Mouse (Mus musculus) stomach, embryonic 15.5 days (tissue): Measurements from ENCODE around the gene Eml1. TPM values are rescaled to one million over a fixed set of nuclear protein-coding genes. Genes with fewer than 3 reads are reported as not detected.
A peak's percentile ranks its signal among the peaks of the same experiment; 100 is the strongest.

Source experiments
- ATAC-seq: fragments of 200-750 bp; cut with Nextera tagmentation; 2 replicates; pipeline ENCODE4 v1.8.0; 2017; ENCODE audit warnings: low read depth, moderate number of reproducible peaks, moderate TSS enrichment; ENCODE audit not compliant: insufficient read depth, low FRiP score
- H3K27ac ChIP-seq: fragments of 300-500 bp; sonication (generic); 2 replicates; pipeline ENCODE4 v1.5.1; 2015; ENCODE audit warnings: mild to moderate bottlenecking, inconsistent platforms
- H3K27me3 ChIP-seq: fragments of 300-500 bp; sonication (generic); replicated peaks from 2 replicates; pipeline ENCODE4 v1.6.1; 2015; ENCODE audit warnings: inconsistent platforms
- H3K36me3 ChIP-seq: fragments of 300-500 bp; sonication (generic); 2 replicates; pipeline ENCODE4 v1.6.1; 2015; ENCODE audit warnings: inconsistent platforms
- H3K4me1 ChIP-seq: fragments of 300-500 bp; sonication (generic); 2 replicates; pipeline ENCODE4 v1.6.1; 2015; ENCODE audit warnings: inconsistent platforms
- H3K4me2 ChIP-seq: fragments of 300-500 bp; sonication (generic); 2 replicates; pipeline ENCODE4 v1.6.1; 2015; ENCODE audit warnings: mild to moderate bottlenecking, inconsistent platforms
- H3K4me3 ChIP-seq: fragments of 300-500 bp; sonication (generic); replicated peaks from 2 replicates; pipeline ENCODE4 v1.5.1; 2015; ENCODE audit warnings: inconsistent platforms
- H3K9ac ChIP-seq: fragments of 300-500 bp; sonication (generic); 2 replicates; pipeline ENCODE4 v1.6.1; 2015; ENCODE audit warnings: inconsistent platforms
- H3K9me3 ChIP-seq: fragments of 300-500 bp; sonication (generic); 2 replicates; pipeline ENCODE4 v1.6.1; 2016; ENCODE audit warnings: inconsistent platforms
- WGBS: fragments of 180-500 bp; shearing (Covaris S2); methylation state at CpG from one replicate; pipeline ENCODE4 v1.1.7; 2015; 5-methylcytosine and 5-hydroxymethylcytosine counted together
- polyA plus RNA-seq: library from polyadenylated mRNA; unstranded; fragments of >200 nt; fragmentation: Nextera tagmentation; extraction: Ambion mirVana; gene quantifications from 2 replicates; pipeline ENCODE4 v1.2.1, GENCODE M21; 2015

Gene Eml1
- polyA plus RNA-seq, 1 experiment from 2014 or later = 67.6 TPM

DNA sequence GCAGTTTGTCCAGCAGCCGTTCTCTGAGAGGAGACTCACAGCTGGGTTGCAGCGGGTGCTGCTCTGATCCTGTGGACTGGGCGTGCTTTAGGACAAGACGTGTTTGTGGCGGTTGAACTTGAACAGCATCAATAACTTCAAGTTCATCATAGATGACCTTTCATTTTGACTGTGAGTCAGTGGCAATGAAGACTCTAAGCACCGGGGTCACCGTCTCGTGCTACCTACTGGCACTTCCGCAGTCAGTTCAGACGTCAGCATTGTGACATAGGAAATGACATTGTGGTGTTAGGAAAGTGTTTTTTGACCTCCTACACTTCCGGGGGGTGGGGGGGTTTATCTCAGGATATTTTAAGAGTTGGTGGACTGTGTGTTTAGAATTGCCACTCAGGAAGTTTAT is 79.2 kb downstream of the Eml1 start:
- Histone ChIP-seq H3K4me3 (no peak overlapping the region), H3K4me1 (peaks cover 6% of the 10 kb centered on the region; the same call in 1 of the 2 replicates), H3K27ac (no peak overlapping the region), H3K9me3 (no peaks in the 10 kb centered on the region), H3K36me3 (no peaks in the 10 kb centered on the region), H3K27me3 (no peaks in the 10 kb centered on the region), H3K9ac (no peak overlapping the region), H3K4me2 (no peak overlapping the region)
- ATAC-seq = no peak
- WGBS = 68% methylated on average over 11 of the region's 11 CpGs

DNA sequence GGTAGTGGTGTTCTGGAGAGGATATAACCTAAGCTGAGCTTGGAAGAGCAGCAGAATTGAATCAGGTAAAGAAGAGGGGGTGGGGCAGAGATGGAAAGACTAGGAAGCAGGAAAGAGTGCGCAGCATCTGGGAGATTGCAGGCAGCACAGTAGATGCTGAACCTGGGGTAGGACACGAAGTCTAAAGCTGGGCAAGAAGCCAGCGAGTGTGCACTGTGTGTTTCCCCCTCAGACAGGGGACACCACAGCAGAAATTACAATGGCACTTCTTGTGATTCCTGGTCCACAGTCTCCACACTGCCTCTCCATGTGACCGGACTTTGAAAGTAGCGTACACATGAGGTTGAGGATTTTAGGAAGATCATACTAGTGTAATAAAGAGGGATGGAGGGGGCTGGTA is 79.8 kb downstream of the Eml1 start:
- ATAC-seq = no peak
- H3K4me1 ChIP-seq = 0 out of 2 replicates have a peak, but pooled peaks cover 5% of the 10 kb centered on the region
- H3K4me2 ChIP-seq = no peak overlapping the region
- no peaks in the 10 kb centered on the region for H3K27me3 ChIP-seq
- H3K9me3 ChIP-seq = no peaks in the 10 kb centered on the region
- H3K9ac ChIP-seq = no peak overlapping the region
- no peak overlapping the region for H3K27ac ChIP-seq
- H3K4me3 ChIP-seq = no peak overlapping the region
- 54% methylated on average over 5 of the region's 5 CpGs for WGBS
- H3K36me3 ChIP-seq = no peaks in the 10 kb centered on the region

DNA sequence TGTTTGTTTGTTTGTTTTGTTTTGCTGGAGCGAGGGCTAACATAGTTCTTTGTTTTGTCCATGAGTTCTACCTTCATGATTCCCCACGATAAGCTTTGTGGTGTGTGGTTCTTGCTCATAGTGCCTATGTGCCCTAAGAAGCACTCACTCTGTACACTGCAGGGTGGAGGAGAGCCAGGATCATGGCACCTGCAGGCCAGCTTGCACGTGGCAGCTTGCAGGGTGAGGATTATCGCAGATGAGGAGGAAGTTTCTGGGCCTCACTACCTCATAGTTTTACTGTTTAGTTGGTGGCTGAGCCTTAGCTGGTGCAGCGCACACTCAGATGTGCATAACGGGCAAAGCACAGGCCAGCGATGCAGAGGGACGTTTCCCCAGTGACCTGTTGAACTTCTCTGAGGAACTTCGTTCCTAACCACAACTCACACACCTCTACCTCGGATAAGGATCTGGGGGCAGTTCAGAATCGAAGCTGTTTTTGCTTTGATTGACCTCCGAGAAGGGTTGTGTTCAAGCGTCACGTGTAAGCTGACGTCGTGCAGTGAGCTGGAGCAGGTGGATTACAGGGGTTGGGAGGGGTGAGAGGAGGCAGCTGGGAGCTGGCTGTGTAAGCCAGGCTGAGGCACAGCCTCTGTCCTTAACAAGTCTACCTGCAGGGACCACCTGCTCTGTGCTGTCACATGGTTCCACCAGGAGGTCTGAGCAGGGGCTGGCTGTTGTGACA is 81.6 kb downstream of the Eml1 start:
- 46% methylated on average over 16 of the region's 16 CpGs for WGBS

DNA sequence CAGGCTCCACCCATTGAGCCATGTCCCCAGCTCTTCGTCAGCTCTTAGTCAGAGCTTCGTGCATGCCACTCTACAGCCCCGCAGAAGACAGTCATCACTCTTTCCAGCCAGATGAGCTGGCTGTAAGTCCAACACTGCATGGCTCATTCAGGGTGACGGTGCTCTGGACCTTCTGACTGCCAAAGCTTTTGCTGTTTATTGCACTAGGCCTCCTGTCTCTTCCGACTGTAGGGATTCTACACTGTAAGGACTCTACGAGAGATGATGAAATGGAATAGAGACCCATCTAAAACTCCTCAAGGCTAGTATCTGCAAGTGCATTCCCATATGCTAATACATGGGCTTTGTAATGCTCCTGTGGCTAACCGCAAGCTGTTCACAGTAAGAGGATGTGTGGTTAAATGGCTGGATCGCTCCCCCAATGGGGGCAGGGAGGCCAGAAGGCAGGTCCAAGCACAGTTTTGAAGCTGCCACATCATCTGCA is 82.8 kb downstream of the Eml1 start:
- ATAC-seq = no peak
- WGBS = 78% methylated on average over 8 of the region's 8 CpGs

More for the DNA sequence above, 81.6 kb downstream of the Eml1 start:
- Histone ChIP-seq H3K4me2 (no peak overlapping the region), H3K4me3 (no peak overlapping the region), H3K36me3 (no peaks in the 10 kb centered on the region), H3K9me3 (no peaks in the 10 kb centered on the region), H3K27ac (no peak overlapping the region), H3K4me1 (0 out of 2 replicates have a peak, but pooled peaks cover 5% of the 10 kb centered on the region), H3K9ac (no peak overlapping the region), H3K27me3 (no peaks in the 10 kb centered on the region)
- 0 out of 2 replicates have a peak, but pooled peaks have one; percentile 44 for ATAC-seq

DNA sequence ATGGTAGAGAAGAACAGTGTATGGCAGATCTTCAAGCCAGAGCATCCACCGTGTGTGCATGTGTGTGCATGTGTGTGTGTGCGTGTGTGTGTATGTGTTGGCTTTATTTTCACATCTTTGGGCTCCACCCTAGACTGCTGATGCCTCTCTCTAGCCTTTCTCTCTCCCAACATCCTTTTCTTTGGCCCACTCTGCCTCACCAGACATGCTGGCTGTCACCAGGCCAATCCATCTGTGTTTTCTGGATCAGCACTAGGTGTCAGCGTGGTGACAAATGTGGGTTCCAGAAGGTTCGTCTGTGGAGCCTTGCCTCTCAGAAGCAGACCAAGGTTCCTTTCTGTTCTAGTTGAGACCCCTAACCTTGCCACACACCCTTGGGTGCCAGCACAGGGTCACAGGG is 84.2 kb downstream of the Eml1 start:
- H3K9ac ChIP-seq = no peak overlapping the region
- no peaks in the 10 kb centered on the region for H3K36me3 ChIP-seq
- no peaks in the 10 kb centered on the region for H3K27me3 ChIP-seq
- H3K4me2 ChIP-seq = no peak overlapping the region
- 0 out of 2 replicates have a peak, but pooled peaks cover 5% of the 10 kb centered on the region for H3K4me1 ChIP-seq
- WGBS = 81% methylated on average over 4 of the region's 4 CpGs
- no peak overlapping the region for H3K27ac ChIP-seq
- no peaks in the 10 kb centered on the region for H3K9me3 ChIP-seq
- no peak for ATAC-seq
- no peak overlapping the region for H3K4me3 ChIP-seq

More for the DNA sequence above, 82.8 kb downstream of the Eml1 start:
- Histone ChIP-seq H3K4me2 (no peak overlapping the region), H3K4me1 (0 out of 2 replicates have a peak, but pooled peaks cover 5% of the 10 kb centered on the region), H3K27ac (no peak overlapping the region), H3K9ac (no peak overlapping the region), H3K36me3 (no peaks in the 10 kb centered on the region), H3K27me3 (no peaks in the 10 kb centered on the region), H3K4me3 (no peak overlapping the region), H3K9me3 (no peaks in the 10 kb centered on the region)

DNA sequence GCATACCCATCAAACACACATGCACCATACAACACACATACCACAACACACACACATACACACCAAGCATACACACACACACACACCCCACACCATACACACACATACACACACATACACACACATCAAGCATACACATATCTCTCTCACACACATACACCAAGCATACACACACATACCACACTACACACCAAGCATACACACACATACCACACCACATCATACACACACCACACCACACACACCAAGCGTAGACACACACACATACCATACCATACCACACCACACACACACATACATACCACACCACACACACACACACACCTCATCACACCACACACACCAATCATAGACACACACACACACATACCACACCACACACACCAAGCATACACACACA is 102.1 kb downstream of the Eml1 start:
- Histone ChIP-seq H3K36me3 (peaks cover 17% of the 10 kb centered on the region), H3K4me2 (no peak overlapping the region), H3K9ac (no peak overlapping the region), H3K27me3 (no peaks in the 10 kb centered on the region), H3K9me3 (no peaks in the 10 kb centered on the region), H3K27ac (no peak overlapping the region), H3K4me1 (no peaks in the 10 kb centered on the region), H3K4me3 (no peak overlapping the region)
- peak; percentile 22; the same call in 1 of the 2 replicates for ATAC-seq
- WGBS = 93% methylated on average over 1 of the region's 1 CpGs

DNA sequence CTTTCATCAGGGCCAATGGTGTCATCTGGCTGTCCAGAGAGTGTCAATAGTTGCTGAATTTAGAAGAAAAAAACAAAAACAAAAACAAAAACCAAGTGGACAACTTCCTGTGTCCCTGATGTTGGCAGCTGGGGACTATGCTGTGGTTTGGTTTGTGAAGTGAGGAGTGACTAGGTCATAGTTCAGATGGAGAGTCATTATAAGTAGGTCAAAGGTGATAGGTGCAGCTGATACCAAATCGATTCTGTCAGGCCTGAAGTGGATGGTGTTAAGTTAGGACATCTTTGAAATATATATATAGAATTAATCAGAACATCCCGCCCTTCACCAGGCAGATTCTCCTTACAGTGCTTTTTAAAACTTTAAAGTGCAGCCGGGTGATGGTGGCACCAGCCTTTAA is 103.7 kb downstream of the Eml1 start:
- Histone ChIP-seq H3K4me3 (no peak overlapping the region), H3K4me1 (no peaks in the 10 kb centered on the region), H3K27me3 (no peaks in the 10 kb centered on the region), H3K4me2 (no peak overlapping the region), H3K27ac (no peak overlapping the region), H3K36me3 (peaks cover 17% of the 10 kb centered on the region), H3K9ac (no peak overlapping the region), H3K9me3 (no peaks in the 10 kb centered on the region)
- ATAC-seq = no peak
- WGBS = 57% methylated on average over 3 of the region's 3 CpGs

DNA sequence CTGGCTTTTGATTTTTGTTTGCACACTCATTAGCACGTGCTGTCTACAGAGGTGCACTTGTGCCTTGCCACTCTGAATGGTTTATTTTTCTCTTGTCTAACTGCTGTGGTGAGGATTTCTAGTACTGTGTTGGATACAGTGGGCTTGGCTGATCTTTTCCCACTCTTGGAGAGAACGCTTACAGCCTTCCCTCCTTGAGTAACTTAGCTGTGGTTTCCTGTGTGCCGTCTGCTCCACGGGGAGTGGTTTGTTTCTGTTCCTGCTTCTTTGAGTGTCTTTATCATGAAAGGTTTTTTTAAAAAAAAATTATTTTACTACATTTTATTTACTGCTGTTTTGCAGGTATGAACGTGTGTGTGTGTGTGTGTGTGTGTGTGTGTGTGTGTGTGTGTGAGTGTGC is 108.0 kb downstream of the Eml1 start:
- Histone ChIP-seq H3K27me3 (no peaks in the 10 kb centered on the region), H3K4me2 (no peak overlapping the region), H3K4me1 (peaks cover 8% of the 10 kb centered on the region; the same call in 1 of the 2 replicates), H3K27ac (no peak overlapping the region), H3K36me3 (0 out of 2 replicates have a peak, but pooled peaks cover 7% of the 10 kb centered on the region), H3K4me3 (no peak overlapping the region), H3K9me3 (no peaks in the 10 kb centered on the region), H3K9ac (no peak overlapping the region)
- WGBS = 60% methylated on average over 5 of the region's 5 CpGs
- no peak for ATAC-seq

DNA sequence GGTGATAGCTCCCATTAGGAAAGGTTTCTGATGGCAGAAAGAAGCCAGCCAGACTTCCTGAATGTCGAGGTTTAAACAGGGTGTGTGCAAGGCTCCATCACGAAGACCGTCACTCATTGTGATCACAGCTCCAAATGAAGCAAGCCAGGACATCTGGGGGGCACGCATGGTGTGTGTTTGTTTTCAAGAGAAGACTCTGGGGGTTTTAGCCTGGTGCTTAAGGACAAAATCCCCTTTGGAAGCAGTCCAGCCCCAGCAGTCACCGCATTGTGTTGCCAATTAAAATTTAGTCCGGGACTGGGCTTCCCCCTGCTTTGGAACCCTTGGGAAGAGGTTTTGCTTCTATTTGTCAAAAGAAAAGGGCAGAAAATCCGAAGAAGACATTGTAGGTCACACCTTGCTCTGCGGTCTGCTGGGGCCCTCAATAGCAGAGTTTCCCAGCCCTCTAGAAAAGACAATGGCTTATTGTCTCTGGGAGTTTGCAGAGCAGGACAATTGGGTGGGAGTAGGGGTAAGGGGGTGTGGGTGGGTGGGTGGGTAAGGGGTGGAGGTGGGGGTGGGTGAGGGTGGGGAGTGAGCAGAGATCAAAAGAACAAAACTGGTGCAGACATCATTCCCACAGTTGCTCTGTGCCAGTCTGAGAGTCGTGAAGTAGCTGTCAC is 110.1 kb downstream of the Eml1 start:
- Histone ChIP-seq H3K36me3 (0 out of 2 replicates have a peak, but pooled peaks cover 3% of the 10 kb centered on the region), H3K4me2 (no peak overlapping the region), H3K9ac (no peak overlapping the region), H3K27me3 (no peaks in the 10 kb centered on the region), H3K27ac (no peak overlapping the region), H3K9me3 (no peaks in the 10 kb centered on the region), H3K4me3 (no peak overlapping the region), H3K4me1 (peaks cover 8% of the 10 kb centered on the region; the same call in 1 of the 2 replicates)
- no peak for ATAC-seq
- WGBS = 26% methylated on average over 9 of the region's 9 CpGs

DNA sequence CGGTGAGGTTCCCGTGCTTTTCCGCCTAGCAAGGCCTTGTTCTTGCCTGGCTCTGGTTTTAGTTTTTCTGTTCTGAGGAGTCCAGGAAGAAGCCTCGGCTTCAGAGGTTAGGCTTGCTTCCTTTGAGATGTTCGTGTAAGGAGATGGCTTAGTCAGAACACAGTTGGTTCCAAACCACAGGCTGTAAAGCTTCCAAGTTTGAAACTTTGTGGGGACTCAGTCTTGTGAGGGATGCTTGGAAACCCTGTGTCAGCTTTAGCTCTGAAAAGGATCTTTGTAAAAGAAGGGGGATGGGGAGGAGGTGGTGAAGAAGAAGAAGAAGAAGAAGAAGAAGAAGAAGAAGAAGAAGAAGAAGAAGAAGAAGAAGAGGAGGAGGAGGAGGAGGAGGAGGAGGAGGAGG is 118.3 kb downstream of the Eml1 start:
- 77% methylated on average over 5 of the region's 5 CpGs for WGBS
- no peaks in the 10 kb centered on the region for H3K27me3 ChIP-seq
- H3K4me3 ChIP-seq = no peak overlapping the region
- ATAC-seq = no peak
- H3K4me1 ChIP-seq = peaks cover 4% of the 10 kb centered on the region; the same call in 1 of the 2 replicates
- no peak overlapping the region for H3K4me2 ChIP-seq
- no peaks in the 10 kb centered on the region for H3K36me3 ChIP-seq
- H3K27ac ChIP-seq = no peak overlapping the region
- no peaks in the 10 kb centered on the region for H3K9me3 ChIP-seq
- no peak overlapping the region for H3K9ac ChIP-seq

DNA sequence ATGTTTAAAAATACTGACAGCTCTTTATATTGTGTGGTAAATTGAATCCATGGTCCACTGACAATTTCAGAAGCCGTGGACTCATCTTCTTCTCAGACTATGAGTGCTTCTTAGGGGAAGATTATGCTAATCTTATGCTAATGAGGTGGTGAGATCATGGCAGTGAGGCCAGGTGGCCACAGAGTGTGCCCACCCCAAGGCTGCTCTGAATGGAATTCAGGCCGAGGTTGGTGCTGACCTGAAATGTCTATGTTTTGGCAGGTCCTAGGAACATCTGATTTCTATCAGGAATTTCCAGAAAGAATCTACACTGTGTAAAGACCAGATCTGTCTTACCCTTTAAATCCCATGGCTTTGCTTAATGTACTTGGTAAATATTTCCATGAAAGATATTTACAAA is 119.0 kb downstream of the Eml1 start:
- no peak overlapping the region; the same call in 1 of the 2 replicates for H3K27ac ChIP-seq
- 0 out of 2 replicates have a peak, but pooled peaks cover 4% of the 10 kb centered on the region for H3K4me1 ChIP-seq
- no peaks in the 10 kb centered on the region for H3K27me3 ChIP-seq

DNA sequence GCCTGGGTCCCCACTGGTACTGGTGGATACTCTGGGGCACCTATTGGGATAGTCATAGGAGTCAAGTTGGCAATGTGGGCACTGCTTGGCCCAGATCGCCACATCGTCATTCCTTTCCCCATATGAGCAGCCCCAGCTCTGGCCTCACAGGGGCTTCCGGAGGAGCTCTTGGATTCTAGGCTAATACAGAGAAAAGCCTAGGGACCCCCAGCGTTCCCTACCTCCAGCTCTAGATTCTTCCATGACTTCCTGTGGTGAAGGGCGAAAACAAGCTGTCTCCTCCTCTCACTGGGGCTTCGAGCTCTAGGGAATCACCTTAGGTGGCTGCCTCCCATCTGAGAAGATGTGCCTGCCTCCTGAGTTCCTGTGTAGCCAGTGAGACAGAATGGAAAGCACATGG is 119.6 kb downstream of the Eml1 start:
- 81% methylated on average over 6 of the region's 6 CpGs for WGBS
- Histone ChIP-seq H3K27me3 (no peaks in the 10 kb centered on the region), H3K27ac (no peak overlapping the region), H3K9me3 (no peaks in the 10 kb centered on the region), H3K4me2 (no peak overlapping the region), H3K4me3 (no peak overlapping the region), H3K4me1 (0 out of 2 replicates have a peak, but pooled peaks cover 6% of the 10 kb centered on the region), H3K36me3 (no peaks in the 10 kb centered on the region), H3K9ac (no peak overlapping the region)
- ATAC-seq = no peak

More for the DNA sequence above, 119.0 kb downstream of the Eml1 start:
- no peaks in the 10 kb centered on the region for H3K36me3 ChIP-seq
- ATAC-seq = no peak
- no peak overlapping the region for H3K9ac ChIP-seq
- 47% methylated on average over 2 of the region's 2 CpGs for WGBS
- H3K9me3 ChIP-seq = no peaks in the 10 kb centered on the region
- H3K4me2 ChIP-seq = no peak overlapping the region
- no peak overlapping the region for H3K4me3 ChIP-seq
